Mouse (Mus musculus) megakaryocyte progenitor cell, adult 5-6 weeks (primary cell): ENCODE results near the gene Atp8a2. TPM values are rescaled to one million over a fixed set of nuclear protein-coding genes. Genes with fewer than 3 reads are reported as not detected.
"Not testable (repeated sequence)": the region's sequence is repeated elsewhere in the genome, so short reads cannot be mapped to it uniquely, and the experiment has no call there.

ENCODE experiments used
- ATAC-seq: replicated peaks from 2 replicates; pipeline ENCODE4 v1.8.0; 2016; ENCODE audit warnings: mild to moderate bottlenecking, moderate TSS enrichment, inconsistent platforms; ENCODE audit not compliant: poor library complexity
- total RNA-seq, 2 experiments: library from RNA; stranded (forward) in 1 of 2; stranded (reverse) in 1 of 2; fragments of 157-497, 149-512 nt in 1 of 2; fragments of 200-1000 nt in 1 of 2; gene quantifications; 2 replicates each; pipeline versions ENCODE4 v1.2.3 to v1.2.4; 2015 to 2017

Gene Atp8a2
- total RNA-seq, 2 experiments from 2014 or later = 0.32 to 0.37 TPM

GRCm38 (mm10) chr14:59858501-59859225 lies 338.3 kb downstream of the Atp8a2 start:
- ATAC-seq = no peak

- ATAC-seq = no peak
Measured at GRCm38 (mm10) chr14:59853139-59853538, 343.8 kb downstream of the Atp8a2 start.

DNA sequence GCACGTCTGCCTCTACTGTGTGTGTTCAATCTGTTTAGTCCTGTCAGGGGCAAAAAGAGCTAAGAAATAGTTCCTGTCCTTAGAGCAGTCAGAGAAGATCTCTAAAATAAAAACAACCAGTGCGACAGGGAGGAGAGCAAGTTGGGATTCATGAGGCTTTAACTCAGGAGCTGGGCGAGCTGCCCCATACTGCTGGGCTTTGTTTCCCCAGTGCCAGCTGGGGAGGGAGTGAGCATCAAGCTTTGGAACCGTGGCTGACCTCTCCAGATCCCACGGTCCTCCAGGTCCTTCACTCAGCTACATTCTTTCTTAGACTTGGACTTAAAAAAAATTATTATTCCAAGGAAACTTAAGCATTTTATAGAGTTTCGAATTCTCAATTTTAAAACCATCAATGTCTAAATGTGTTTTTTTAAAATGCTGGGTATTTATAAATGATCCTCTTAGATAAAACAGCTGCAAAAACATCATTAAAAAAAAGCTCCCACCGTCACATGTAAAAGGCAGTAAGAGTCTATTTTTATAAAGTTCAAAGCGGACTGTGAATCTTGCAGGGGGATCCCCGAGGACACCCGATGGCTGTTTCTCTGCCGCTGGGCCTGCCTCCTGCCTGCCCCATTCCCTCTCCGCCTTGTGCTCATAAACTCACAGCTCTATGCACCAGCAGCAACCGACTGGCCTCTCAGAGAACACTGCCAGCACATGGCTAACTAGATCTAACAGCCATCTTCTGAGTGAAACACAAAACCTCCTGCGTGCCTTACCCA lies 350.2 kb downstream of the Atp8a2 start:
- no peak for ATAC-seq

- ATAC-seq = no peak
Measured at GRCm38 (mm10) chr14:59843264-59843942, 353.6 kb downstream of the Atp8a2 start.

DNA sequence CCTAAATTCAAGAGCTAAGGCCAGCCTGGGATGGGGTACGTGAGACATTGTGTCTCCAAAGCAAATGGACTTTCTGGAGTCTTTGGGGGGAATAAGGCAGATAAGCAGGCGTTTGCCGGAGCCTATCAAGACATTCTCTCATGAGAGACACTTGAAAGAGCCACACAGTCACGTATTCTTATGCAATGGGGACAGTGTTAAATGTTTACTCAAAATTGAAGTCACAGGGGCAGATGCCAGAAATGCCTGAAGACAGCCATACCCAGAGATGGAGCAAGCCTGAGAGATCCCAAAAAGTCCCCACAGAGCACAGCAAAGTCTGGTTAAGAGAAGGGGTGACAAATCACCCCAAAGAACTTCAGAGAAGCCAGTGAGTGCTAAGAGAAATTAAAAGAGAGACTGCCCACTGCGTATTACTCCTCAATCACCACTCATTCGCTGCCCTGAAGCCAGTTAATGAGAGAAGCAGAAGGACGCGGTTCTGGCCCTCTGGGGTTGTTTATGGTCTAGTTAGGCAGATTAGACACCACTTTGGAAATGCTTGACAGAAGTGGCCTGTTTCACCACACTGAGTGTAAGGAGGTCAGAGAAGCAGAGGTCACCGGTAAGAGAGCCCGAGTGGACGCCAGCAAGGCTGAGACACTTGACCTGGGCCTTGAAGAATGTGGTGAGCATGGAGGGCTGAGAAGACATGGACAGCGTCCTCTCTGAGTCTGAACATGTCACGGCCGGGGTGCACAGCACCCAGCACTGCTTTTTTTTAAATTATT lies 356.8 kb downstream of the Atp8a2 start:
- no peak for ATAC-seq

GRCm38 (mm10) chr14:59838446-59839259 lies 358.3 kb downstream of the Atp8a2 start:
- not testable (repeated sequence) for ATAC-seq

DNA sequence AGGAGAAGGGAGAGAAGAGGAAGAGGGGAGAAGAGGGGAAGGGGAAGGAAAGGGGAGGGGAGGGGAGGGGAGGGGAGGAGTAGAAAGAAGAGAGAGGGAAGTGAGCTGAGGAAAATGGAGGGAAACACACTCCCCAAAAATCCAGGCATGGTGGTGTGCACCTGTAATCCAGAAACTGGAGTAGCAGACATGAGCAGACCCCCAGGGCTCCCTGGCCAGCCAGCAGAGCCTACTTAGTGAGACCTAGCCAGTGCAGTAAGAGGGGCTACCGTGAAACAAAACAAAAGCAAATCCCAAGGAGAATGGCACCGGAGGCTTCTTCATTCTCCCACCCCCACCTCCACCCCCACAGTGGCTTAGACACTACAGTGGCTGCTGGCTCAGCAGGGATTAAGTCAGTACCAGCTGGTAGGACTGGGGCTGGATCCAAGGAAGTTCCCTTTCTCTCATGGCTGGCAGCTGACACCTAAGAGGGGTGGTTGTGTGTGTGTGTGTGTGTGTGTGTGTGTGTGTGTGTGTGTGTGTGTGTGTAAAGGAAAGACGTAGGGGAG lies 359.2 kb downstream of the Atp8a2 start:
- ATAC-seq = not testable (repeated sequence)

GRCm38 (mm10) chr14:59836876-59837543 lies 360.0 kb downstream of the Atp8a2 start:
- ATAC-seq = no peak

- no peak for ATAC-seq
Measured at GRCm38 (mm10) chr14:59829580-59829979, 367.4 kb downstream of the Atp8a2 start.

- no peak for ATAC-seq
Measured at GRCm38 (mm10) chr14:59827409-59827808, 369.6 kb downstream of the Atp8a2 start.

DNA sequence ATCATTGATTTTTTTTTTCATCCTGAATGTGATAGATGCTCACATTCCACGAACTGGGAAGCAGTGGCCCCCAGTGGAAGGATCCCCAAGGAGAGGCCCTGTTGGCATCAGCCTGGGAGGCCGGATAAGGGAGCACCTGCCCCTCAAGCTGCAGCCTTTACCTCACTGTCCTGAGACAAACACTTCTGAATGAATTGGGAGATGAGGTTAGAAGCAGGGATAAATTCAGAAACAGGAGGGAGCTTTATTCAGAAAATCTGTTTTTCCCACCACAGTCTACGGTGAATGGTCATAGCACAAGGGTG lies 376.9 kb downstream of the Atp8a2 start:
- ATAC-seq = no peak

DNA sequence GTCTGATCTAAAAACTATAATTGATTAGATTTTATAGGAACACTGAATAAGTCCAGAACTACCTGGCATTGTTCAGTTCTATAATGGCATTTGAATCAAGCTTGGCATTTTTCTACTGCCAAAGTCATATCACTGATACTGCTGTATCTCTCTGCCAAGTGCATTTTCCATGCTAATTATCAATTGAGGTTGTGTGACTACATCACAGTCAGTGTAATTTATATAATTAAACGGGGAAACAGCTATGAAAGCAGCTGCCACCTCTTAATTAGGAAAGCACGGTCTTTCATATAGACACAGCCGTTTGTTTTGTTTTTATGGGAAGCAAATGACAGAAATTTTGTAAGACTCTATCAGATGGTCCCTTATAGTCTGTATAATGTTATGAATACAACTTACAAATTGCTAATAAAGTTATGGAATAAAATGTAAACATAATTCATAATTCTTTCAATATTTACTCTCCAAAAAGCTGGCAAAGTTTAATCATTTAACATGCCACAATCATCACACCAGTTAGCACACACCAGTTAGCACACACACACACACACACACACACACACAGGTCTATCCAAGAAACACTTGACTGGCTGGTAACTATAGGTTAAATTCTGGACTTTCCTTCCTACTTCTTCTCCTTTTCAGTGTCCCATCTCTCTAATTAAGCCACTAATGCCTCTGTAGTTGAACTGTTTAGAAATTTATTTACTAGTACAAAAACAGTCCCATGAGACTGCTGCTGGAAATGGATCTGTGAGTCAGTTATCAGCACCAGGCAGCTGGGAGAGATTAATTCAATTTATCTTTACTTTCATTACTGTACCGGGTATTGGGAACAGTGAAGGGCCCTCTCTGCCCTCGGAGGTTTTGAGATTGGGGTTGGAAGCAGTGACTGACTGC lies 377.5 kb downstream of the Atp8a2 start:
- no peak for ATAC-seq

- ATAC-seq = not testable (repeated sequence)
Measured at GRCm38 (mm10) chr14:59810316-59810715, 386.7 kb downstream of the Atp8a2 start.

GRCm38 (mm10) chr14:59809790-59810189 lies 387.2 kb downstream of the Atp8a2 start:
- no peak for ATAC-seq

GRCm38 (mm10) chr14:59807528-59808300 lies 389.3 kb downstream of the Atp8a2 start:
- no peak for ATAC-seq

DNA sequence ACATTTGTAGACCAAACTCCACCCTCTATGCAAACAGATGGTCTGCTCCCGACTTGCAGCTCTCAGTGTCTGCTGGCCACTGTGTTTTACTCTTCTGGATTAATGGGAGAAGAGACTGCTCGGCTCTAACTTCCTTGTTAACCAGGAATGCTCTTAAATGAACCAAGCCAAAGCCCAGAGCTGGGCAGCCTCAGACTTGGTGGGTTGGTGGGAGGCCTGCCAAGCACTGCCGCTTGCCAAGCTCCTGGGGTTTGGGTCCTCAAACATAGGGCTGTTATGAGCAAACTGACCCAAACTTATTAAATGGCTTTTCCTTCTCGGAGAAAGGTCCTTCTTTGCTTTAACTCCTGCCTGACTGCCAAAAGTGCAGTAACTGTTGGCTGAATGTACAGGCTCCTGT lies 390.1 kb downstream of the Atp8a2 start:
- ATAC-seq = no peak

GRCm38 (mm10) chr14:59806159-59806558 lies 390.8 kb downstream of the Atp8a2 start:
- ATAC-seq = no peak

DNA sequence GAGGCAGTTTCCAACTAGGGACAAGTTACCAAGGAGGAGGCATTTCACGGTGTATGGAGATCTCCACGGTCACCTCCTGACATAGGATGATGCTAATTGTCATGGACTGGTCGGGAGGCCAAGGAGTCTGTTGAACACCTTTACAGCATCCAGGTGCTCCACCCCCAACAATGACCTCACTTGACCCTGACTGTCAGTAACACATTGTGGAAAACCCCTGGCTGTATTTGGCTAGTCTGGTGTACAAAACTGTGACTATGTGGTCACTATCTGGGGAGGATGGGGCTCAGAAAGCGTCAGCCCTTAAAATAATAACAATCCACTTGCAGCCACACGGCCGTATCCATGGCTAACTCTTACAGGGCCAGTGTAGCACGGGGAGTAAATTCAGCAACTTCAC lies 391.3 kb downstream of the Atp8a2 start:
- ATAC-seq = no peak
